Mouse (Mus musculus): ENCODE measurements around the gene Polr3c. TPM values are rescaled to one million over a fixed set of nuclear protein-coding genes. Genes with fewer than 3 reads are reported as not detected.
"Not testable (repeated sequence)": the region's sequence is repeated elsewhere in the genome, so short reads cannot be mapped to it uniquely, and the experiment has no call there.

Polr3c gene
- total RNA-seq (2021), result 10 to 100 TPM; 18.0 to 20.6 TPM
- long read RNA-seq, experiment 1, transcript Polr3c-201 (15 exons, 2,390 nt), result major isoform, 5 of 10 reads
- long read RNA-seq, experiment 1, partial matches to known transcripts, result 1 of 10 reads
- long read RNA-seq, experiment 1, other reads (novel, unspliced or antisense), result 2 of 10 reads
- long read RNA-seq, experiment 2, transcript Polr3c-201 (15 exons, 2,390 nt), result major isoform, 14 of 20 reads
- long read RNA-seq, experiment 2, partial matches to known transcripts, result 1 of 20 reads
- long read RNA-seq, experiment 2, other reads (novel, unspliced or antisense), result 4 of 20 reads

- DNase-seq, result peak; percentile 98
These were observed at the start of gene Polr3c, which contains the start of gene Rnf115 for GRCm38 (mm10) chr3:96727343-96727827. Gene Polr3c (minus strand): TSS chr3:96727628. Gene Rnf115 (plus strand): TSS chr3:96727664.

GRCm38 (mm10) chr3:96777120-96777519, 49.7 kb upstream of the Polr3c start:
- DNase-seq, result no peak

GRCm38 (mm10) chr3:96772949-96773348, 45.5 kb upstream of the Polr3c start:
- DNase-seq, result no peak

GRCm38 (mm10) chr3:96769971-96770370, 42.5 kb upstream of the Polr3c start:
- no peak for DNase-seq

- no peak for DNase-seq
These were observed 37.1 kb upstream of the Polr3c start for GRCm38 (mm10) chr3:96764528-96764927.

GRCm38 (mm10) chr3:96759695-96760094, 32.3 kb upstream of the Polr3c start:
- no peak for DNase-seq

- peak; percentile 67 for DNase-seq
These were observed 30.3 kb upstream of the Polr3c start for GRCm38 (mm10) chr3:96757691-96758090.

GRCm38 (mm10) chr3:96755935-96756334, 28.5 kb upstream of the Polr3c start:
- no peak for DNase-seq

GRCm38 (mm10) chr3:96746829-96747228, 19.4 kb upstream of the Polr3c start:
- DNase-seq, result no peak

- DNase-seq, result no peak
These were observed 16.9 kb upstream of the Polr3c start for GRCm38 (mm10) chr3:96744348-96744747.

- DNase-seq, result not testable (repeated sequence)
These were observed 12.9 kb upstream of the Polr3c start for GRCm38 (mm10) chr3:96740279-96740678.

GRCm38 (mm10) chr3:96737995-96738394, 10.6 kb upstream of the Polr3c start:
- no peak for DNase-seq

GRCm38 (mm10) chr3:96737013-96737740, 9.7 kb upstream of the Polr3c start:
- DNase-seq, result no peak

- no peak for DNase-seq
These were observed 7.8 kb upstream of the Polr3c start for GRCm38 (mm10) chr3:96735200-96735599.

GRCm38 (mm10) chr3:96733984-96734383, 6.6 kb upstream of the Polr3c start:
- no peak for DNase-seq

- DNase-seq, result no peak
These were observed 3.4 kb upstream of the Polr3c start for GRCm38 (mm10) chr3:96730785-96731184.

GRCm38 (mm10) chr3:96729403-96729784, 2.0 kb upstream of the Polr3c start:
- no peak for DNase-seq

GRCm38 (mm10) chr3:96728634-96729402, 1.4 kb upstream of the Polr3c start:
- no peak for DNase-seq

- no peak for DNase-seq
These were observed 603 bp upstream of the Polr3c start for GRCm38 (mm10) chr3:96727828-96728633.

- no peak for DNase-seq
These were observed 8.3 kb downstream of the Polr3c start for GRCm38 (mm10) chr3:96719173-96719572.

GRCm38 (mm10) chr3:96715854-96716253, 11.6 kb downstream of the Polr3c start:
- no peak for DNase-seq

GRCm38 (mm10) chr3:96714286-96714685, 13.1 kb downstream of the Polr3c start:
- DNase-seq, result no peak
